23 mouse cellular contexts compared by ENCODE assay signal in genomic region chr17:30480381-30480780, GRCm38 (mm10).
"Had no signal": no experiment of that assay in that cellular context is flagged by ENCODE, and none has a peak within 500 bp of the region (broad histone marks: within the 10 kb centered on the region; RNA-seq: fewer than 3 reads in every experiment).

No protein-coding gene starts in this region.

- H3K9ac ChIP-seq: forebrain, postnatal 0 days; heart, embryonic 12.5 days; hindbrain, embryonic 13.5 days; hindbrain, embryonic 15.5 days; kidney, embryonic 15.5 days; limb, embryonic 13.5 days; limb, embryonic 15.5 days had no signal

- H3K4me3 ChIP-seq: heart, embryonic 12.5 days; hindbrain, embryonic 13.5 days; hindbrain, embryonic 15.5 days; kidney, embryonic 15.5 days; limb, embryonic 13.5 days; limb, embryonic 15.5 days had no signal

- ATAC-seq: forebrain, postnatal 0 days; hindbrain, postnatal 0 days; intestine, embryonic 16.5 days had no signal

- H3K27ac ChIP-seq: hindbrain, embryonic 13.5 days; hindbrain, embryonic 15.5 days; hindbrain, postnatal 0 days; kidney, embryonic 15.5 days; kidney, postnatal 0 days; limb, embryonic 13.5 days; limb, embryonic 15.5 days had no signal

- H3K27me3 ChIP-seq: heart, embryonic 12.5 days; hindbrain, embryonic 13.5 days; hindbrain, embryonic 15.5 days; kidney, embryonic 15.5 days; limb, embryonic 13.5 days; limb, embryonic 15.5 days had no signal

- DNase-seq: forebrain, postnatal 0 days; gastrocnemius, postnatal 14 days; gastrocnemius, postnatal 36 days; heart, adult 18-20 months; heart, postnatal 10 days; heart, postnatal 36 days; kidney, adult 11 months; kidney, adult 2 months; kidney, adult 9 months; kidney, postnatal 14 days; kidney, postnatal 36 days; layer of hippocampus, adult 9-11 months; layer of hippocampus, postnatal 36 days; left cerebral cortex, postnatal 4 days had no signal

- H3K4me1 ChIP-seq: kidney, embryonic 15.5 days; limb, embryonic 15.5 days had no signal

- H3K9me3 ChIP-seq: hindbrain, embryonic 13.5 days; hindbrain, embryonic 15.5 days; kidney, embryonic 15.5 days; limb, embryonic 13.5 days; limb, embryonic 15.5 days had no signal

- H3K36me3 ChIP-seq: hindbrain, embryonic 15.5 days; kidney, embryonic 15.5 days; limb, embryonic 15.5 days had no signal

- H3K4me2 ChIP-seq: heart, embryonic 12.5 days; hindbrain, embryonic 13.5 days; hindbrain, embryonic 15.5 days; kidney, embryonic 15.5 days; limb, embryonic 13.5 days; limb, embryonic 15.5 days had no signal
